Mouse (Mus musculus) liver, adult 2 months (tissue): ENCODE data around the gene Pitpnb.

Experiments used
- CTCF ChIP-seq: fragments of 200-500 bp; IDR thresholded peaks from 2 replicates; pipeline ENCODE4 v1.5.1; 2011; ENCODE audit warnings: low read depth, low read length, control low read depth
- POLR2A ChIP-seq: fragments of 200-500 bp; IDR thresholded peaks from 2 replicates; pipeline ENCODE4 v1.6.1; 2011; ENCODE audit warnings: low read length, control low read depth; ENCODE audit not compliant: insufficient read depth; ENCODE audit errors: extremely low read depth

DNA sequence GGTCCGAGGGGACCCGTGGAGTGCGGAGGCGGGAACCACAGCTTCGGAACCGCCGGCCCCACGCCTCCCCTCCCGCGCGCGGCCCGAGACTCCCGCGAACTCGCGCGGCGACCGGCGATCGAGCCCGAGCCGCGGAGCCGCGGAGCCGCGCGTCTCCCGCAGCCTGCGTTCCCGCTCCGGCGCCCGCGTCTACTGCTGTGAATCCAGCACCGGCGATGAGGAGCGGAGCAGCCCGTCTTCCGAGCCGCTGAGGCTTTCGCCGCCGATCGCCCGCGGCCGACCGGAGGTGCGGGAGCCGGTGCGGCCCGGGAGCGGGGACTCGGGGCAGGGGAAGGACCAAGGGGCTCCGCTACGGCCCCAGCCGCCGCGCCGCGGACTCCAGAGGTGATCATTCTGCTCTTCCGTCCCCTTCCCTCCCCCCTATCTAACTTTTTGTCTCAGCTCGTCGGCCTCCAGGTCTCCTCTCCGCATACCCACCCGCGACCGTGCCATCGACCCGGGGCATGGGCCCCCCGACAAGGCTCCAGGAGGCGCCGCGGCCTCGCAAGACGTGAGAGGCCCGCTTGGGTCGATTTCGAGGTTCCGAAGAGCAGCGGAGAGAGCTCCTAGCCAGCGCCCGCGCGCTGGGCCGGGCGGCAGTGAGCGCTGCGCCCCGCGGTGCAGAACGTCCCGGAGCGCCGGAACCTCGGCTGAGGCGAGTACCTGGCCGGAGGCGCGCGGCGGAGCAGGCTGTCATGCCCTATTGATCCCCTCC lies 87.0 kb downstream of the Pitpnb start:
- no peak for TF ChIP-seq CTCF
- no peak for TF ChIP-seq POLR2A
